10 mouse cellular contexts compared by ENCODE assay signal in genomic region chr11:121552167-121552566, GRCm38 (mm10). TPM values are rescaled to one million over a fixed set of nuclear protein-coding genes. Genes with fewer than 3 reads are reported as not detected.
DNase-seq lines count a peak whose midpoint lies in the region; ATAC-seq and TF ChIP-seq lines count a peak whose summit lies in the region.
"Had no signal": no experiment of that assay in that cellular context is flagged by ENCODE, and none has a peak within 500 bp of the region (broad histone marks: within the 10 kb centered on the region; RNA-seq: fewer than 3 reads in every experiment).

No protein-coding gene starts in this region.

- H3K9ac ChIP-seq in forebrain, embryonic 14.5 days (ENCODE audit: low read length), result no peak overlapping the region
- no peak overlapping the region for H3K9ac ChIP-seq in forebrain, embryonic 11.5 days (ENCODE audit: low read length)

- H3K36me3 ChIP-seq in forebrain, embryonic 14.5 days (ENCODE audit: control insufficient read depth, insufficient read depth, low read length), result no peaks in the 10 kb centered on the region
- H3K36me3 ChIP-seq in forebrain, embryonic 11.5 days (ENCODE audit: control insufficient read depth, insufficient read depth, low read length), result no peaks in the 10 kb centered on the region
- H3K36me3 ChIP-seq in small intestine, adult 2 months (ENCODE audit: control insufficient read depth, insufficient read depth, low read length), result no peaks in the 10 kb centered on the region; the same call in 1 of the 2 replicates

- H3K4me3 ChIP-seq in forebrain, embryonic 14.5 days (ENCODE audit: low read depth, low read length), result no peak overlapping the region
- H3K4me3 ChIP-seq in forebrain, embryonic 11.5 days (ENCODE audit: low read depth, low read length), result no peak overlapping the region
- no peak overlapping the region for H3K4me3 ChIP-seq in small intestine, adult 2 months (ENCODE audit: low read depth, low read length)

- WGBS in forebrain, embryonic 14.5 days, result 75% methylated on average over 4 of the region's 4 CpGs
- 86% methylated on average over 4 of the region's 4 CpGs for WGBS in forebrain, embryonic 11.5 days
- WGBS in small intestine, adult 2 months, result 62% methylated on average over 4 of the region's 4 CpGs

- TF ChIP-seq CTCF in small intestine, adult 2 months (IDR thresholded peaks at IDR 0.05; ENCODE audit: extremely low read depth, insufficient read length, insufficient replicate concordance, low read depth, low read length), result no peak

- no peak for ATAC-seq in forebrain, embryonic 14.5 days
- ATAC-seq in forebrain, embryonic 11.5 days (replicated peaks; ENCODE audit: low FRiP score), result no peak
- peak; percentile 35 for ATAC-seq in inflammation-experienced regulatory T-cells, adult 6 months

- TF ChIP-seq POLR2A in small intestine, adult 2 months (IDR thresholded peaks at IDR 0.05; ENCODE audit: low read depth, low read length), result no peak

- peak; percentile 52 for DNase-seq in forebrain, embryonic 14.5 days (ENCODE audit: low spot score)
- DNase-seq in forebrain, embryonic 11.5 days (ENCODE audit: low spot score), result no peak
- DNase-seq in right cerebral cortex, postnatal 4 days, result peak; percentile 29
- no peak for DNase-seq in right cerebral cortex, adult 18-20 months
- DNase-seq in gastrocnemius, adult 8-10 months (ENCODE audit: low spot score in 2 of 2), result no peak
- no peak for DNase-seq in ovary, postnatal 14 days (ENCODE audit: low spot score)

- no peaks in the 10 kb centered on the region for H3K9me3 ChIP-seq in forebrain, embryonic 14.5 days (replicated peaks; ENCODE audit: control insufficient read depth, low read length)
- no peaks in the 10 kb centered on the region for H3K9me3 ChIP-seq in forebrain, embryonic 11.5 days (ENCODE audit: control insufficient read depth, low read length)

- peaks cover 24% of the 10 kb centered on the region for H3K4me1 ChIP-seq in forebrain, embryonic 14.5 days (ENCODE audit: control insufficient read depth, insufficient read depth, low read length)
- H3K4me1 ChIP-seq in forebrain, embryonic 11.5 days (replicated peaks; ENCODE audit: control insufficient read depth, insufficient read depth, low read length), result peaks cover 16% of the 10 kb centered on the region
- peaks cover 41% of the 10 kb centered on the region for H3K4me1 ChIP-seq in small intestine, adult 2 months (ENCODE audit: control insufficient read depth, insufficient read depth, insufficient read length, low read length)

- no peak overlapping the region for H3K27ac ChIP-seq in forebrain, embryonic 14.5 days (ENCODE audit: low read depth, low read length)
- no peak overlapping the region for H3K27ac ChIP-seq in forebrain, embryonic 11.5 days (ENCODE audit: low read depth, low read length)
- 0 out of 2 replicates have a peak overlapping the region, but pooled peaks have one; percentile 20 for H3K27ac ChIP-seq in small intestine, adult 2 months (ENCODE audit: insufficient read depth, low read depth, low read length)

- H3K4me2 ChIP-seq in forebrain, embryonic 14.5 days (ENCODE audit: low read length), result no peak overlapping the region
- no peak overlapping the region for H3K4me2 ChIP-seq in forebrain, embryonic 11.5 days (ENCODE audit: low read depth, low read length, severe bottlenecking)

- no peaks in the 10 kb centered on the region for H3K27me3 ChIP-seq in forebrain, embryonic 14.5 days (replicated peaks; ENCODE audit: control insufficient read depth, insufficient read depth, low read length)
- H3K27me3 ChIP-seq in forebrain, embryonic 11.5 days (ENCODE audit: control insufficient read depth, insufficient read depth, low read length), result no peaks in the 10 kb centered on the region
- no peaks in the 10 kb centered on the region for H3K27me3 ChIP-seq in small intestine, adult 2 months (ENCODE audit: control insufficient read depth, insufficient read depth, low read length)
- H3K27me3 ChIP-seq: CH12.LX had no signal

RNA-seq across cellular contexts. Expression of gene Zfp750, which starts 33.0 kb away (rescaled TPM):
- 0.09 TPM in 1 of 2 replicates, not detected in the other for polyA plus RNA-seq in forebrain, embryonic 14.5 days (2014; fragmentation: Nextera tagmentation; extraction: Ambion mirVana)
- 0.48 and 0.56 TPM in 2 replicates for polyA plus RNA-seq in forebrain, embryonic 11.5 days (2014; fragmentation: Nextera tagmentation; extraction: Ambion mirVana)
- polyA plus RNA-seq in inflammation-experienced regulatory T-cells, adult 6 months (2017; shearing (Covaris generic)), result 1 to 10 TPM in 1 of 3 experiments, under 1 TPM in 2; 0.78 to 1.3 (median 0.94) TPM
- 0.67 TPM in 1 of 2 replicates, not detected in the other for polyA plus RNA-seq in small intestine, adult 2 months (2012; rRNA removed)
- under 1 TPM; 0.51 to 0.80 (median 0.68) TPM for total RNA-seq in gastrocnemius, adult 8-10 months (2022)
- total RNA-seq: neutrophil, adult 5-6 weeks had no signal

Comparison
In these comparisons a context has a peak if more than half of its experiments do, and no peak if none do; other contexts are left out.
1. DNase-seq: peak in forebrain, embryonic 14.5 days (single experiment) and right cerebral cortex, postnatal 4 days (single experiment); none in forebrain, embryonic 11.5 days (single experiment), right cerebral cortex, adult 18-20 months (single experiment), gastrocnemius, adult 8-10 months (0 of 2) and ovary, postnatal 14 days (single experiment).